Mouse (Mus musculus): ENCODE results near the gene Csnk1g2. TPM values are rescaled to one million over a fixed set of nuclear protein-coding genes. Genes with fewer than 3 reads are reported as not detected.
"Not testable (repeated sequence)": the region's sequence is repeated elsewhere in the genome, so short reads cannot be mapped to it uniquely, and the experiment has no call there.

Csnk1g2 gene
- polyA plus RNA-seq, 1 experiment: 246 TPM

GRCm38 (mm10) chr10:80620796-80621689, 1.6 kb upstream of the Csnk1g2 start:
- Histone ChIP-seq H3K4me1 (ENCODE audit: control insufficient read depth, insufficient read depth, low read length) (peaks cover 7% of the 10 kb centered on the region; the same call in 1 of the 2 replicates), H3K4me3 (replicated peaks; ENCODE audit: extremely low read depth, low read depth, low read length) (peak overlapping the region; percentile 3)
- no peak for DNase-seq
- WGBS: 56% methylated on average over 16 of the region's 16 CpGs
- no peak for TF ChIP-seq POLR2A (IDR thresholded peaks at IDR 0.05; ENCODE audit: borderline replicate concordance, extremely low read depth, low read depth, low read length)
- no peak for TF ChIP-seq CTCF (IDR thresholded peaks at IDR 0.05; ENCODE audit: insufficient read depth, low read length)

DNA sequence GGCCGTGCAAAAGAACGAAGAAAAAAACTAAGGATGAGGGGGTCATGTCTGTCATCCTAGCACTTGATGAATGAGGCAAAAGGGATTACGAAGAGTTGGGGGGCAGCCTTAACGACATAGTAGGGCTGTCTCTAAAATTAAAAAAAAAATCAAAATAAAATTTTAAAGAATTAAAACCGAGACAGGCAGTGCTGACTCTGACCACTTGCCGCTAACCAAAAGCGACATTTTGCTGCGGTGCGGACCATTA, 1.0 kb upstream of the Csnk1g2 start:
- TF ChIP-seq POLR2A (IDR thresholded peaks at IDR 0.05; ENCODE audit: borderline replicate concordance, extremely low read depth, low read depth, low read length) (no peak), CTCF (IDR thresholded peaks at IDR 0.05; ENCODE audit: insufficient read depth, low read length) (no peak)
- H3K4me3 ChIP-seq (replicated peaks; ENCODE audit: extremely low read depth, low read depth, low read length): peak overlapping the region; percentile 91
- H3K4me1 ChIP-seq (ENCODE audit: control insufficient read depth, insufficient read depth, low read length): peaks cover 7% of the 10 kb centered on the region; the same call in 1 of the 2 replicates
- no peak for DNase-seq
- WGBS: under 1% methylated on average over 9 of the region's 9 CpGs

GRCm38 (mm10) chr10:80621940-80622660, 538 bp upstream of the Csnk1g2 start:
- peak; percentile 99 for DNase-seq
- Histone ChIP-seq H3K4me3 (replicated peaks; ENCODE audit: extremely low read depth, low read depth, low read length) (peak overlapping the region; percentile 93), H3K4me1 (ENCODE audit: control insufficient read depth, insufficient read depth, low read length) (peaks cover 7% of the 10 kb centered on the region; the same call in 1 of the 2 replicates)
- TF ChIP-seq POLR2A (IDR thresholded peaks at IDR 0.05; ENCODE audit: borderline replicate concordance, extremely low read depth, low read depth, low read length) (peak; percentile 96), CTCF (IDR thresholded peaks at IDR 0.05; ENCODE audit: insufficient read depth, low read length) (no peak)
- WGBS: under 1% methylated on average over 64 of the region's 64 CpGs

GRCm38 (mm10) chr10:80623457-80624191, 986 bp downstream of the Csnk1g2 start:
- peak overlapping the region; percentile 93 for H3K4me3 ChIP-seq (replicated peaks; ENCODE audit: extremely low read depth, low read depth, low read length)
- DNase-seq: no peak
- WGBS: 9% methylated on average over 15 of the region's 15 CpGs

DNA sequence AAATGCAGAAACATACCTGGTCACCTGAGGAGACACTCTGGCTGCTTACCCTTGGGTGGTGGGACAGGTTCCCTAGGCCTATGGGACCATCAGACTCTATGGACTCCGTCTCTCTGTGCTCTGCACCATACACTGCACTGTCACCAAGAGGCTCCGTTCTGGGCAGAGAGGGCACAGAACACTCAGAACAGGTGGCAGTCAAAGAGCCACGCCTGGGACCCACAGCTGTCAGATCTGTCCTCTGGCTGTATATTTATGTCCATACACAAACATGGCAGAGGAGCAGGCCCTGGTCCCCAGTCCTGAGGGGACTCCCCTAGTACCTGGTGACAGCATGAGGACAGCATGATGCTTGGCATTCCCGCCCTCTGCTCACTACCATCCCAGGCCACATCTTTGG, 3.1 kb downstream of the Csnk1g2 start:
- TF ChIP-seq CTCF (IDR thresholded peaks at IDR 0.05; ENCODE audit: insufficient read depth, low read length): no peak
- TF ChIP-seq POLR2A (IDR thresholded peaks at IDR 0.05; ENCODE audit: borderline replicate concordance, extremely low read depth, low read depth, low read length): no peak
- Histone ChIP-seq H3K4me3 (replicated peaks; ENCODE audit: extremely low read depth, low read depth, low read length) (no peak overlapping the region), H3K4me1 (ENCODE audit: control insufficient read depth, insufficient read depth, low read length) (peaks cover 19% of the 10 kb centered on the region)
- WGBS: 81% methylated on average over 4 of the region's 4 CpGs
- DNase-seq: no peak

More at GRCm38 (mm10) chr10:80623457-80624191, 986 bp downstream of the Csnk1g2 start:
- no peak for TF ChIP-seq CTCF (IDR thresholded peaks at IDR 0.05; ENCODE audit: insufficient read depth, low read length)
- peak; percentile 60; the same call in 1 of the 2 replicates for TF ChIP-seq POLR2A (IDR thresholded peaks at IDR 0.05; ENCODE audit: borderline replicate concordance, extremely low read depth, low read depth, low read length)
- peaks cover 8% of the 10 kb centered on the region; the same call in 1 of the 2 replicates for H3K4me1 ChIP-seq (ENCODE audit: control insufficient read depth, insufficient read depth, low read length)

DNA sequence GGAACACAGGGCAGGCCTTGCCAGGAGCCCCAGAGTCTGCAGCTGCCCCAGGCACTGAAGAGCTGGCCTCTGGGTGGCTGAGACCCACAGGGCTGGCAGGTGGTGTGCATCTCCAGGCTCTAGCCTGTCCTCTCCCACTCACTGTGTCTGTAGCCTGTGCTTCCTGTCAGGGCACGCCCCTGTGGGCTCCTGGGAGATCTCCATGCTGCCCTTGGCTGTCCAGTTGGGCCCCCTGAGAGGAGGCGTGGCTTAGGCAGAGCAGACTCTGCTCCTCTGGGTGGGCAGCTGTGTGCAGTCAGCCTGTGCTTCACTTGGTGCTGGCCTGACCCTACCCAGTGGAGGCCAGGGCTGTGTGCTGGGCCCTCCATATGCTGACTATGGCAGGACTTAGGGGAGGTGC, 5.0 kb downstream of the Csnk1g2 start:
- WGBS: 31% methylated on average over 2 of the region's 2 CpGs
- H3K4me1 ChIP-seq (ENCODE audit: control insufficient read depth, insufficient read depth, low read length): peaks cover 19% of the 10 kb centered on the region
- H3K4me3 ChIP-seq (replicated peaks; ENCODE audit: extremely low read depth, low read depth, low read length): no peak overlapping the region
- TF ChIP-seq POLR2A (IDR thresholded peaks at IDR 0.05; ENCODE audit: borderline replicate concordance, extremely low read depth, low read depth, low read length): no peak
- no peak for TF ChIP-seq CTCF (IDR thresholded peaks at IDR 0.05; ENCODE audit: insufficient read depth, low read length)
- no peak for DNase-seq

DNA sequence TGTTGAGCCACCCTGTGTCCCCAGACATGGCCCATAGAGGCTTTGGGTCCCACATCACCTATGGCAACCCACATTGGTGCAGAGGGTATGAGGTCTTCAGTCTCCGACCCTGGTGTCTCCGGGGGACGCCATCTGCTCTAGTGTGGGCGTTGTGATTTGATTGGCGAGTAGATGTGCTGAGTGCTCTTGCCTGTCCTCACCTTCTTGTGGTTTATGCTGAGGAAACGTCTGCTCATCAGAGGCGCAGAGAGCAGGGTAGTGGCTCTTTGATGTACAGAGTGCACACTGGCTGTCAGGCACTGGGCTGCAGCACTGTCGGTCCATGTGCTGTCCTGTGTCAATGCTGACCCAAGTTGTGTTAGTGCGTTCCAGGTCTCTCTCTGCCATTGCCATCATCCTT, 6.3 kb downstream of the Csnk1g2 start:
- no peak for DNase-seq
- Histone ChIP-seq H3K4me3 (replicated peaks; ENCODE audit: extremely low read depth, low read depth, low read length) (no peak overlapping the region), H3K4me1 (ENCODE audit: control insufficient read depth, insufficient read depth, low read length) (peaks cover 13% of the 10 kb centered on the region)
- no peak for TF ChIP-seq POLR2A (IDR thresholded peaks at IDR 0.05; ENCODE audit: borderline replicate concordance, extremely low read depth, low read depth, low read length)
- TF ChIP-seq CTCF (IDR thresholded peaks at IDR 0.05; ENCODE audit: insufficient read depth, low read length): no peak
- 77% methylated on average over 9 of the region's 9 CpGs for WGBS

DNA sequence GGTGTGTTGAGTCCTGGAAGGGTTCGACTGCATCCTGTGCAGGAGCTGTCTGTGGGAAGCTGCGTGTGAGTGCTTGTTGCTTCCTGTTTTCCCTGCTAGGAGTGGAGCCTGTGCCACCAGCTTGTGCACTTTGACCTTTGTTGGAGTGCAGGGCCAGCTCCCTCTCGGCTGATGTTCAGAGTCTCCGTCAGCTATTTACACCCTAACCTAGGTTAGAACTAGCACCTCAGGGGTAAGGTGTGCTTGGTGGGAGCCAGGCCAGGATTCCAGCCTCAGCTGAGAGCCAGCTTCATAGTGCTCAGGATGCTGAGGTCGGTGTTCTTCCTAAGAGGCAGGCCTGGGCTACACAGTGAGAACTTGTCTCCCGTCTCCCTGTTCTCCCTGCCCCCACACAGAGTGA, 12.7 kb downstream of the Csnk1g2 start:
- no peak overlapping the region for H3K4me3 ChIP-seq (replicated peaks; ENCODE audit: extremely low read depth, low read depth, low read length)
- 69% methylated on average over 6 of the region's 6 CpGs for WGBS
- peaks cover 1% of the 10 kb centered on the region; the same call in 1 of the 2 replicates for H3K4me1 ChIP-seq (ENCODE audit: control insufficient read depth, insufficient read depth, low read length)
- TF ChIP-seq CTCF (IDR thresholded peaks at IDR 0.05; ENCODE audit: insufficient read depth, low read length) (no peak), POLR2A (IDR thresholded peaks at IDR 0.05; ENCODE audit: borderline replicate concordance, extremely low read depth, low read depth, low read length) (no peak)
- no peak for DNase-seq

DNA sequence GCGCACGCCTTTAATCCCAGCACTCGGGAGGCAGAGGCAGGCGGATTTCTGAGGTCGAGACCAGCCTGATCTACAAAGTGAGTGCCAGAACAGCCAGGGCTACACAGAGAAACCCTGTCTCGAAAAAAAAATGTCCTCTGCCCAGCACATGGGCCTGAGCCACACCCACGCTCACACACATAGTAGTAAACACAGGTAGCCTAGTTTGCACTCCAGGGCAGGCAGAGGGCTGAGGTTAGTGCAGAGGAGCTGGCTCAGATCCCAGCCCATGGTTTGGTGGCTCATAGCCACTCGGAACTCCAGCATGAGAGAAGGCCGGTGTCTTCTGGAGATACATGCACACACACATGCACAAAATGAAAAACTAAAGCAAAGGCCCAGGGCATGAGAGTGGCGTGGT, 24.3 kb downstream of the Csnk1g2 start:
- 86% methylated on average over 10 of the region's 10 CpGs for WGBS
- TF ChIP-seq POLR2A (IDR thresholded peaks at IDR 0.05; ENCODE audit: borderline replicate concordance, extremely low read depth, low read depth, low read length) (no peak), CTCF (IDR thresholded peaks at IDR 0.05; ENCODE audit: insufficient read depth, low read length) (no peak)

GRCm38 (mm10) chr10:80649910-80650309, 27.3 kb downstream of the Csnk1g2 start:
- DNase-seq; H3K4me3 ChIP-seq (replicated peaks; ENCODE audit: extremely low read depth, low read depth, low read length); H3K4me1 ChIP-seq (ENCODE audit: control insufficient read depth, insufficient read depth, low read length): not testable (repeated sequence)
- 89% methylated on average over 6 of the region's 6 CpGs for WGBS

More for the DNA sequence above, 24.3 kb downstream of the Csnk1g2 start:
- Histone ChIP-seq H3K4me3 (replicated peaks; ENCODE audit: extremely low read depth, low read depth, low read length) (no peak overlapping the region), H3K4me1 (ENCODE audit: control insufficient read depth, insufficient read depth, low read length) (no peaks in the 10 kb centered on the region)
- no peak for DNase-seq

Data from lung, adult 2 months (tissue).